Mouse (Mus musculus) CH12.LX (cell line): ENCODE results near the gene Dcdc2a. TPM values are rescaled to one million over a fixed set of nuclear protein-coding genes. Genes with fewer than 3 reads are reported as not detected.

Source experiments
- DNase-seq: peaks from one replicate; pipeline ENCODE4 v3.0.0-alpha.2; 2013; ENCODE audit errors: extremely low read depth
- H3K27ac ChIP-seq: 2 replicates; pipeline ENCODE4 v1.5.1; 2012; ENCODE audit warnings: low read depth, mild to moderate bottlenecking, control low read depth, moderate library complexity; ENCODE audit not compliant: insufficient read depth
- H3K27me3 ChIP-seq: replicated peaks from 2 replicates; pipeline ENCODE3; 2012; ENCODE audit warnings: inconsistent platforms
- H3K36me3 ChIP-seq, 2 experiments: replicated peaks in 1 of 2; 2 replicates each; pipeline versions ENCODE3 to v1.6.1; 2012; ENCODE audit warnings: inconsistent platforms in 1 of 2, low read length in 1 of 2, mild to moderate bottlenecking in 1 of 2, mixed read lengths in 1 of 2, moderate library complexity in 1 of 2; ENCODE audit not compliant: control insufficient read depth in 1 of 2, insufficient read depth in 1 of 2
- H3K4me1 ChIP-seq, 2 experiments: 2 replicates each; pipeline ENCODE4 v1.6.1; 2012; ENCODE audit warnings: inconsistent platforms in 1 of 2, moderate library complexity in 1 of 2; ENCODE audit not compliant: insufficient read depth in 2 of 2, control insufficient read depth in 1 of 2
- H3K4me2 ChIP-seq: 2 replicates; pipeline ENCODE4 v1.6.1; 2012; ENCODE audit warnings: low read depth, mild to moderate bottlenecking, control low read depth; ENCODE audit not compliant: poor library complexity, insufficient read depth, severe bottlenecking
- H3K4me3 ChIP-seq, 3 experiments: fragments of 150-350 bp in 1 of 3; sonication (generic) in 1 of 3; replicated peaks in 1 of 3; 2 replicates each; pipeline versions ENCODE3 to v1.5.1; 2011 to 2012; ENCODE audit warnings: low read depth in 2 of 3, low read length in 2 of 3, mild to moderate bottlenecking in 2 of 3, moderate library complexity in 2 of 3, control low read depth in 1 of 3, improper control_type of control experiment in 1 of 3, inconsistent platforms in 1 of 3, mixed read lengths in 1 of 3; ENCODE audit not compliant: poor library complexity in 1 of 3
- H3K79me2 ChIP-seq: replicated peaks from 2 replicates; pipeline ENCODE4 v1.6.1; 2012; ENCODE audit warnings: mild to moderate bottlenecking, moderate library complexity; ENCODE audit not compliant: control insufficient read depth, poor library complexity, insufficient read depth, severe bottlenecking; ENCODE audit errors: extremely low read depth
- H3K9ac ChIP-seq: 2 replicates; pipeline ENCODE4 v1.6.1; 2012; ENCODE audit warnings: low read depth, mild to moderate bottlenecking, control low read depth, moderate library complexity; ENCODE audit not compliant: insufficient read depth
- H3K9me3 ChIP-seq: replicated peaks from 2 replicates; pipeline ENCODE3; 2012; ENCODE audit warnings: low read length, inconsistent platforms, mixed read lengths
- BHLHE40 ChIP-seq: IDR thresholded peaks from 2 replicates; pipeline ENCODE4 v1.6.1; 2011; ENCODE audit warnings: mild to moderate bottlenecking, low read depth, low read length, improper control_type of control experiment
- CHD1 ChIP-seq: IDR thresholded peaks from 2 replicates; pipeline ENCODE4 v1.6.1; 2012; ENCODE audit warnings: low read depth, low read length, improper control_type of control experiment, inconsistent platforms
- CHD2 ChIP-seq: IDR thresholded peaks from 2 replicates; pipeline ENCODE4 v1.6.1; 2011; ENCODE audit warnings: low read length, improper control_type of control experiment
- ELF1 ChIP-seq: IDR thresholded peaks from 2 replicates; pipeline ENCODE4 v1.6.1; 2014; ENCODE audit warnings: low read depth, mild to moderate bottlenecking, inconsistent platforms, low read length, improper control_type of control experiment
- EP300 ChIP-seq: IDR thresholded peaks from 2 replicates; pipeline ENCODE4 v1.6.1; 2011; ENCODE audit warnings: low read length, improper control_type of control experiment
- ETS1 ChIP-seq: conservative IDR thresholded peaks from 2 replicates; pipeline ENCODE4 v1.6.1; 2012; ENCODE audit warnings: low read depth, mild to moderate bottlenecking, inconsistent platforms, low read length, improper control_type of control experiment, moderate library complexity
- GABPA ChIP-seq: IDR thresholded peaks from 2 replicates; pipeline ENCODE4 v1.6.1; 2012; ENCODE audit warnings: low read depth, low read length, improper control_type of control experiment, inconsistent platforms; ENCODE audit not compliant: insufficient replicate concordance
- HCFC1 ChIP-seq: IDR thresholded peaks from 2 replicates; pipeline ENCODE4 v1.6.1; 2012; ENCODE audit warnings: low read depth, mild to moderate bottlenecking, inconsistent platforms, low read length, improper control_type of control experiment
- MAFK ChIP-seq: IDR thresholded peaks from 2 replicates; pipeline ENCODE4 v1.6.1; 2011; ENCODE audit warnings: low read length, improper control_type of control experiment; ENCODE audit not compliant: insufficient replicate concordance
- MEF2A ChIP-seq: IDR thresholded peaks from 2 replicates; pipeline ENCODE4 v1.6.1; 2014; ENCODE audit warnings: low read depth, mild to moderate bottlenecking, inconsistent platforms, low read length, improper control_type of control experiment, borderline replicate concordance
- MXI1 ChIP-seq: IDR thresholded peaks from 2 replicates; pipeline ENCODE4 v1.6.1; 2011; ENCODE audit warnings: mild to moderate bottlenecking, low read depth, low read length, improper control_type of control experiment
- NELFE ChIP-seq: IDR thresholded peaks from 2 replicates; pipeline ENCODE4 v1.6.1; 2011; ENCODE audit warnings: low read depth, low read length, improper control_type of control experiment
- NRF1 ChIP-seq: IDR thresholded peaks from 2 replicates; pipeline ENCODE4 v1.6.1; 2014; ENCODE audit warnings: low read depth, mild to moderate bottlenecking, inconsistent platforms, low read length, improper control_type of control experiment, moderate library complexity
- PAX5 ChIP-seq: IDR thresholded peaks from 2 replicates; pipeline ENCODE4 v1.6.1; 2012; ENCODE audit warnings: low read length, inconsistent platforms, mixed read lengths
- POLR2A ChIP-seq: IDR thresholded peaks from 2 replicates; pipeline ENCODE4 v1.6.1; 2011; ENCODE audit warnings: low read depth, mild to moderate bottlenecking, improper control_type of control experiment, low read length
- SMC3 ChIP-seq: IDR thresholded peaks from 2 replicates; pipeline ENCODE4 v1.6.1; 2011; ENCODE audit warnings: low read depth, low read length, improper control_type of control experiment
- TBP ChIP-seq: conservative IDR thresholded peaks from 2 replicates; pipeline ENCODE4 v1.6.1; 2011; ENCODE audit warnings: low read depth, low read length, improper control_type of control experiment
- UBTF ChIP-seq: IDR thresholded peaks from 2 replicates; pipeline ENCODE4 v1.6.1; 2012; ENCODE audit warnings: low read depth, mild to moderate bottlenecking, inconsistent platforms, low read length, improper control_type of control experiment, moderate library complexity
- USF1 ChIP-seq: IDR thresholded peaks from 2 replicates; pipeline ENCODE4 v1.6.1; 2014; ENCODE audit warnings: low read depth, mild to moderate bottlenecking, inconsistent platforms, low read length, improper control_type of control experiment
- USF2 ChIP-seq: conservative IDR thresholded peaks from 2 replicates; pipeline ENCODE4 v1.6.1; 2011; ENCODE audit warnings: low read depth, low read length, improper control_type of control experiment
- ZC3H11A ChIP-seq: IDR thresholded peaks from 2 replicates; pipeline ENCODE4 v1.6.1; 2012; ENCODE audit warnings: low read depth, mild to moderate bottlenecking, inconsistent platforms, low read length, improper control_type of control experiment
- ZNF384 ChIP-seq: IDR thresholded peaks from 2 replicates; pipeline ENCODE4 v1.6.1; 2012; ENCODE audit warnings: low read depth, low read length, improper control_type of control experiment, inconsistent platforms
- dilution Hi-C: fragments of 300-500 bp; cut with MboI; formaldehyde crosslinking; loops from 2 replicates; pipeline ENCODE4 v1.14.3; 2020; ENCODE audit warnings: low sequenced_read_pairs; ENCODE audit not compliant: extremely low pct_unique_long_range_greater_than_20kb, extremely low pct_ligation_motif_present
- in situ Hi-C: fragments of 300-500 bp; cut with MboI; formaldehyde crosslinking; loops from 3 replicates; pipeline ENCODE4 v1.14.3; 2019; ENCODE audit warnings: low sequenced_read_pairs, low pct_ligation_motif_present, low pct_unique_long_range_greater_than_20kb, mixed read lengths
- polyA plus RNA-seq: library from polyadenylated mRNA; unstranded; fragments of >175 nt; gene quantifications from 2 replicates; pipeline ENCODE4 v1.2.1, GENCODE M21; 2012; ENCODE audit warnings: low read depth; ENCODE audit not compliant: insufficient read length
- total RNA-seq, 2 experiments: library from RNA; depleted of rRNA; stranded (reverse); fragments of 300-350 nt in 1 of 2; fragments of >200 nt in 1 of 2; gene quantifications; 2 replicates each; pipeline ENCODE4 v1.2.3; 2012 to 2014

Gene Dcdc2a
- total and polyA plus RNA-seq, 3 experiments: not detected

DNA sequence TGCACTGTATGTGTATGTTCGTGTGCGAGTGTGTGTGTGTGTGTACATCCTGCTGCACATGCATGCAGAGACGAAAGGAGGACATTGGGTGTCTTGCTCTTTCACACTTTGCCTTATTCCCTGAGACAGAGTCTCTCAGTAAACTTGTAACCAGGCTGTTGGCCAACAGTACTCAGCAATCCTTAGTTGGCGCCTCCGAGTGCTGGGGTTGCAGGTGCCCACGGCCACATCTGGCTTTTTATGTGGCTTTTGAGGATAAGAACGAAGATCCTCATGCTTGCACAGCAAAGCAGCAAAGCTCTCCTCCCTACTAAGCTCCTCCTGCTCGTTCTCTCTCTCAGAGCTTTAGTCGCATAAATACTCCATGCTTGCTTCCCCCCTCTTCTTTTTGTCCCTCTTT lies 73.0 kb downstream of the Dcdc2a start:
- dilution Hi-C loops: no loop called here

GRCm38 (mm10) chr13:25143066-25143465 lies 87.3 kb downstream of the Dcdc2a start:
- no peak for TF ChIP-seq USF2
- no peak for TF ChIP-seq MAFK
- no peak for TF ChIP-seq MEF2A
- no peak for TF ChIP-seq SMC3
- no peak for TF ChIP-seq ETS1
- TF ChIP-seq EP300: no peak
- no peak for TF ChIP-seq NRF1
- no peak for TF ChIP-seq MXI1
- no peak for TF ChIP-seq HCFC1
- TF ChIP-seq NELFE: no peak
- no peak for TF ChIP-seq PAX5
- no peak for TF ChIP-seq TBP
- TF ChIP-seq UBTF: no peak
- no peak for TF ChIP-seq CHD2
- TF ChIP-seq ZC3H11A: no peak
- no peak for TF ChIP-seq USF1
- no peak for TF ChIP-seq GABPA
- Histone ChIP-seq H3K79me2 (no peaks in the 10 kb centered on the region), H3K9me3 (peaks cover 3% of the 10 kb centered on the region), H3K36me3 (no peaks in the 10 kb centered on the region), H3K27me3 (no peaks in the 10 kb centered on the region), H3K4me1 (no peaks in the 10 kb centered on the region), H3K27ac (no peak overlapping the region), H3K4me3 (no peak overlapping the region), H3K9ac (no peak overlapping the region), H3K4me2 (no peak overlapping the region)
- in situ Hi-C loops (no loop called here), dilution Hi-C loops (no loop called here)
- DNase-seq: no peak

More for the DNA sequence above, 73.0 kb downstream of the Dcdc2a start:
- Histone ChIP-seq H3K36me3 (no peaks in the 10 kb centered on the region), H3K9ac (no peak overlapping the region), H3K79me2 (no peaks in the 10 kb centered on the region), H3K9me3 (no peaks in the 10 kb centered on the region), H3K4me2 (no peak overlapping the region), H3K4me3 (no peak overlapping the region), H3K27me3 (no peaks in the 10 kb centered on the region), H3K27ac (no peak overlapping the region), H3K4me1 (peaks cover 0 to 8% of the 10 kb centered on the region in 2 experiments; a peak in 2 of 4 replicates)
- no peak for DNase-seq
- in situ Hi-C loops: no loop called here
- TF ChIP-seq CHD1: no peak
- TF ChIP-seq ZNF384: no peak
- no peak for TF ChIP-seq MXI1
- TF ChIP-seq BHLHE40: no peak
- no peak for TF ChIP-seq USF2
- TF ChIP-seq TBP: no peak
- TF ChIP-seq NRF1: no peak
- TF ChIP-seq MEF2A: no peak
- TF ChIP-seq HCFC1: no peak
- TF ChIP-seq ELF1: no peak
- no peak for TF ChIP-seq POLR2A
- no peak for TF ChIP-seq ZC3H11A
- no peak for TF ChIP-seq SMC3
